Mouse (Mus musculus) mouse trophoblast stem cell (cell line): ENCODE measurements around the gene Rbp7.
"Not testable (repeated sequence)": the region's sequence is repeated elsewhere in the genome, so short reads cannot be mapped to it uniquely, and the experiment has no call there.

Experiments
- in situ Hi-C, 2 experiments: fragments of 300-500 bp; cut with MseI, MboI; formaldehyde crosslinking; loops; 2 replicates in 1 of 2; 3 replicates in 1 of 2; pipeline ENCODE4 v1.15.1; 2025

Rbp7 gene

DNA sequence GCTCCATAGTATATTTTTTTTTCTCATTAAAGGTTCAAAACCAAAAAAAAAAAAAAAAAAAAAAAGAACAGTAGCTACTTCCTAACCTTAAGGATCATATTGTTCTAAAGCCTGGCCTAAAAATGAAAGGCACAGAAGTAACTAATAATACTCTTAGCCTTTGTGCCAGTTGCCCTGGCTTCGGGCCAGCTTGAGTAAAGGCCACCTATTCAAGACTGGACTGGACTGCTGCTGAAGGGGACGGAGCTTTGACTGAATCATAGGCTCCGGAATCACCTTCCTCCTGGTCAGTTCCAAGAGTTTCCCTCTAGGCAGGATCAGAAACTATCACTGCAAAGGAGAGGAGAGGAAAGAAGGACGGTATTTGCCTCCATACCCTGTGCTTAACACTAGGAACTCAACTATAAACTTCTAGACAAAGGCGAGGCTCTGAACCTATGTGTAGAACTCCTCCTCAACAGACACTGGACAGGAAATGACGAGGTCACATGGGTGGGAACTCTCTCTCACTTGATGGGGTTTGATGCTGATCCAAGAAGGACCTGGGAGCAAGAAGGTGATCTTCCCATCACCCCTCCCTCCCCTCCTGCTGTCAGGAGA, 3.2 kb upstream of the Rbp7 start:
- in situ Hi-C loops = loop anchor here in 1 of 2 experiments (10.0 kb wide), 1 partner anchor 87 kb away; no protein-coding TSS in a partner anchor

DNA sequence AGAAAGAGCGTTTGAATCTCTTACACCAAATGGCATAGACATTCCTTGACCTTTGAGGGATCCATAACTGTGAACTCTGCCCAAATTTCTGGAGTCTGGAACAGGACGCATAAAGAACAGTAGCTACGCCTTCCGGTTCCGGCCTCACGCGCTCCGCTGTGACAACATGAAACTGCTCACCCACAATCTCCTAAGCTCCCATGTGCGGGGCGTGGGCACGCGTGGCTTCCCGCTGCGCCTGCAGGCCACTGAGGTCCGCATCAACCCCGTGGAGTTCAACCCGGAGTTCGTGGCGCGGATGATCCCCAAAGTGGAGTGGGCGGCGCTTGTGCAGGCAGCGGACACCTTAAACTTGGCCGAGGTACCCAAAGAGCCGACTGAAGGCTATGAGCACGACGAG, 2.4 kb upstream of the Rbp7 start:
- in situ Hi-C loops = loop anchor here in 1 of 2 experiments (10.0 kb wide), 1 partner anchor 88 kb away; no protein-coding TSS in a partner anchor

DNA sequence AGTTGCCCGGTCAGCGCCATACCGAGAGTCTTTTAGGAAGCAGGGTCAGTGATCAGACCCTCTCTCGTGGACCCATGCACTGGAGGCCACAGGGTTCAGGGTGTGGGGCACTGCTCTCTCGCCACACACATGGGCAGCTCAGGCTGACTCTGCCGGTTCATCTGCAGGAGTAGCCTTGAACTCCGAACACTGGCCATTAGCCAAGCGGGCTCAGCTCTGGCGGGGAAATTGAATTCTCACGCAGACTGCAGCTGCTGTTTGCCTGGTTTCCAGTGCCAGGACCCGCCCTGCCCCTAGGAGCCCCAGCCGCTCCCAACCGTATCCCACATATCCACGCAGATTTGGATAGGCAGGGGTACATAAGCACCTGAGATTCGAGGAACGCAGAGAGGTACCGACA, 515 bp downstream of the Rbp7 start:
- in situ Hi-C loops = loop anchor here in 1 of 2 experiments (5.0 to 10.0 kb wide), 2 partner anchors 33 to 91 kb away; partner anchors contain the start of genes Lzic and Nmnat1

DNA sequence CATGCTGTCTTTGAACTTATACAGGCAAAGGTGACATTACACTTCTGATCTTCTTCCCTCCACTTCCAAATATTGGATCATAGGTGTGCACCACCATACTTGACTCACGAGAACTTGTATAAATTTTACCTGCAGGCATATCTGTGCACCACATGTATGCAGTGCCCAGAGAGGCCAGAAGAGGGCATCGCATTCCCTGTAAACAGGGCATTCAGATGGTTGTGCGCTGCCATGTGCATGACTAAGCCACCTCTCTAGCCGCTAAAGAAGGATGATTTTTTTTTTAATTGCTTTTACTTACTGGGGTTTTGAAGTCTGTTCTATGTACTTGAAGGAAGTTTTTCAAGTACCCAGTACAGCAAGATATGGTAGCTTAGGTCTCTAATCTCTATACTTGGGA, 1.1 kb downstream of the Rbp7 start:
- in situ Hi-C loops = loop anchor here in 1 of 2 experiments (5.0 to 10.0 kb wide), 2 partner anchors 34 to 91 kb away; partner anchors contain the start of genes Lzic and Nmnat1

DNA sequence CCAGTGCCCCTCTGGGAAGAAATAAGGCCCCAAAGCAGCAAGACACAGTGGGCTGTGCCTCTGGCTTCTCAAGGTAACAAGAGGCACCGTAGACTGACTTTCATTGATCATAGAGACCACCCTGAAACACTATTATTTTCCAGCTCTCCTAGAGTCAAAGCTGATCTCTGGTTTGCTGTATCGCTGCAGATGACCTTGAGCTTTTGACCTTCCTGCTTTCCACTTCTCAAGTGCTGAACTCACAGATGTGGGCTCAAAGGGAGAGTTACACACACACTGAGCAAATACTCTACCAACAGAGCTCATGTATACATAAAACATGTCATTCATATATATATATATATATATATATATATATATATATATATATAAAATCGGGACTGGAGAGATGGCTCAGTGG, 4.1 kb downstream of the Rbp7 start:
- in situ Hi-C loops = loop anchor here in 1 of 2 experiments (5.0 to 10.0 kb wide), 2 partner anchors 37 to 94 kb away; partner anchors contain the start of genes Lzic and Nmnat1

DNA sequence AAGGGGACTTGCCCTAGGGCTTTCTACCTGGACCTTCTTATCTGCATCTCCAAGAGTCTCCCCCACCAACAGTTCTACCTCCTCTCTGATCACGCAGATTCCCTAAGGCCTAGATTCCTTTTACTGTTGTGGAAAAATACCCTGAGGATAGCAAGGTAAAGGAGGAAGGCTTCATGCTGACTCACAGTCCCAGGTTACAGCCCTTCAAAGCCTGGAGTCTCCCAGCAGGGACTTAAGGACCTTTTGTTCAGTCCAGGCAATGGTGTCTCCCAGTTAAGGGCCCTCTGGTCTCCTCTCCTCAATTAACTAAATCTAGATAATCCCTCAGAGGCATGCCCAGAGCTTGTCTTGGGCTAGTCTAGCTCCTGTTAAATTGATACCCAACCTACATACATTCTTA, 8.5 kb downstream of the Rbp7 start:
- in situ Hi-C loops = no loop called here

DNA sequence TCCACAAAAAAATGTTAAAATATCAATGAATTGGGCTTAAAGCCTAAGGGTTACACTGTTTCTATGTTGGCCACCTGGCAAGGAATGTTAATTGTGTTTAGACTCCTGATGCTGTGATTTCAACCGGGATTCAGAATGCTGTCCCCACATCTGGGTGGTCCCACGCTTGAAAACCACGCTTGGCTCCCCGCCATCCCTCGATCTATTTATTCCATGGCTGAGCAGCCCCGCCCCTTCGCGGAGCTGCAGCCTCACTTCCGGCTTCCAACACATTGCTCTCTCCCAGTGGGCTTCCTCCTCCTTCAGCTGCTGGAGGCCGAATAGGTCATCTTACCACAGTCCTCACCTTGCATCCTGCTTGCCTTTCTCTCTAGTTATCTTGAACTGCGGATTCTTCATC, 8.9 kb downstream of the Rbp7 start:
- in situ Hi-C loops = no loop called here

DNA sequence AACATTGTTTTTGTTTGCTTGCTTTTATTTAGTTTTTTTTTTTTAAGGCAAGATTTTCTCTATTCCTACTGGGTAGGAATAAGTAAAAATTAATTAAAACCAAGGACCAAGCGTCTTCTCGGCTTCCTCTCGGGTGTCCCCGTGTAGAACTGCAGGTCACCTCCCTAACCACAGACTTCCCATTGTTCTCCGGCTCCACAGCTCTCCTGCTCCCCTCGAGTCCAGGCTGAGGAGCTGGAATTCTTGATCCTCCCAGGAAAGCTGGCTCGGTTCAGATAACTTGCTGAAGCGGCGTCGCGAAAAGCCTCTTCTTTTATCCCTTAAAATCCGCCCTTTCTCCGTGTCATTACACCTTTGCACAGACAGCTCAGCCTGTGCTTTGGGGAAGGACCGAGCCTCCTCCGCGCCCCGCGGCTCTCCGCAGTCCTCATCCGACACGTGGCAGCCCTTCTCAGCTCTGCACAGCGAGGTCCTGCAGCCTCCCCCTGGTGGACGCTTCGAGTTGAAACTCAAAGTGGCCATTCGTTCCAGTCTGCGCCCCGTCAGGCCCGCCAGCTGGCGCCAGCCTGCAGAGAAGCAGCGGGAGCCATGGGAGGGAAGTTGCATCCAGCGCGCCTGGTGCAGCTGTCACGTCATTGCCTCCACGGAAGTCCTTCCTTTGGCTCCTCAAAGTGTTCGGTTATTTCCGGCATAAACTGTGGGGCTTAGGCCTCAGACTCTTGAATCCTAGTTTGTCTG, 9.6 kb downstream of the Rbp7 start:
- in situ Hi-C loops = no loop called here

DNA sequence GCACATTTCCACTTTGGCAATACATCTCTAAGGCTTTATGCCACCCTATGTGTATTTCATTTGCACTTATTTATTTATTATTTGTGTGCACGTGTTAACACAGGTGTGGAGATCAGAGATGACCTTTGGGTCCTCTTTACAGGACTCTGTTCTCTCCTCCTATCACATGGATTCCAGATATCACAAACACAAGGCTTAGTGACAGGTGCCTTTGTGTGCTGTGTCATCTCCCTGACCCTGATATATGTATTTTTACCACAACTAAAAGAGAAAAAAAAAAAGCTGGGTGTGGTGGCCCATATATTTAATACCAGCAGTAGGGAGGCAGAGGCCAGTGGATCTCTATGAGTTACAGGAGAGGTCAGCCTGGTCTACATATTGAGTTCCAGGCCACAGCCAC, 10.3 kb downstream of the Rbp7 start:
- in situ Hi-C loops = no loop called here

DNA sequence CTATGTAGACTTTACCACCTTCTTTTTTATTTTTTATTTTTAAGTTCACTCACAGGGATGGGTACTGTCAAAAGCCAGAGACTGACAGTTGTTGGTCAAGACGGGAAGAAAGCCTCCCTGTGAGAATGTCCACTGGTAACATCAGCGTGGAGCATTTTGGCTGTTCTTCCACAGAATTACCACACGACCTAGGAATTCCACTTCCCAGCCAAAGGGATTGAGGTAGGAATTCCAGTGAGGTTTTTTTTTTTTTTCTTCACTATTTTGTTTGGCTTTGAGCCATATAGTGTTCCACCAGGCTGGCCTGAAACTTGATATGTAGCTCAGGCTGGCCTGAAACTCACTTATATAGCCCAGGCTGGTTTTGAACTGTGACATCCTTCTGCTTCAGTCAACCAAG, 12.3 kb downstream of the Rbp7 start:
- in situ Hi-C loops = no loop called here

DNA sequence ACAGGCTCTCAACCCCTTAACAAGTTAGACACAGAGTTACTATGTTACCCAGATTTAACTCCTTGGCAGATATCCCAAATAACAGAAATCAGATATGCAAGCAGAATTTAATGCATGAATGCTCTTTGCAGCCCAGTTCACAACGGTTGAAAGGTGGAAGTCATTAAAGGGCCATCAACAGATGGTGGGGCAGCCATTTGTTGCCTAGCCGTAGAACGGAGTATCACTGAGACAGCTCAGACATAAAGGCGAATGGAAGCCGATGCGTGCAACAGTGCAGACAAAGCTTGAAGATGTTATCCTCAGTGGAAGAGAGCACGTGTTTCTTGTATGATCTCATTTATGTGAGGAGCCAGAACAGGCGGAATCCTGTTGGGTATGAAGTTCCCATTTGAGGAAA, 14.2 kb downstream of the Rbp7 start:
- in situ Hi-C loops = no loop called here

DNA sequence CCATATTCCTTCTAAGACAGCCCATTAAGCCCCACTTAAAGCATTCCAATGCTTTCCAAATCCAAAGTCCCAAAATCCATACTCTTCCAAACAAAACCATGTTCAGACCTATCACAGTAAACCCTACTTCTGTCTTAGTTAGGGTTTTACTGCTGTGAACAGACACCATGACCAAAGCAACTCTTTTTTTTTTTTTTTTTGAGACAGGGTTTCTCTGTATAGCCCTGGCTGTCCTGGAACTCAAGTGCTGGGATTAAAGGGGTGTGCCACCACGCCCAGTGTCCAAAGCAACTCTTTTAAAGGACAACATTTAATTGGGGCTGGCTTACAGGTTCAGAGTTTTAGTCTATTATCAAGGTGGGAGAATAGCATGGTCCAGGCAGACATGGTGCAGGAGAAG, 22.9 kb downstream of the Rbp7 start:
- in situ Hi-C loops = not testable (repeated sequence)

DNA sequence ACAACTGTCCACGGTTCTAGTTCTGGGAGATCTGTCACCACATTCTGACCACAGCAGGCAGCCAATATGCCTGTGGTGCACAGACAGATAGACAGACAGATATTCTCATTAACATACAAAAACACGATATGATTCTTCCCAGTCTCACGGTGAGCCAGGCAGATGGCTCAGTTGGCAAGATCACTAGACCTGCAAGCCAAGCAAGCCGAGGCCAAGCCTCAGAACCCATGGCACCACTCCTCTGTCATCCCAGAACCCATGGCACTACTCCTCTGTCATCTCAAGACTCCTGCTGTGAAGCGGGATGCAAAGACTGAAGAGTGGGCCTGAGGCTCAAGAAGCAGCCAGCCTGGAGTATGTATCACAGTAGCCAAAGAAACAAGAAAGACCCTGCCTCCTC, 25.2 kb downstream of the Rbp7 start:
- in situ Hi-C loops = no loop called here

DNA sequence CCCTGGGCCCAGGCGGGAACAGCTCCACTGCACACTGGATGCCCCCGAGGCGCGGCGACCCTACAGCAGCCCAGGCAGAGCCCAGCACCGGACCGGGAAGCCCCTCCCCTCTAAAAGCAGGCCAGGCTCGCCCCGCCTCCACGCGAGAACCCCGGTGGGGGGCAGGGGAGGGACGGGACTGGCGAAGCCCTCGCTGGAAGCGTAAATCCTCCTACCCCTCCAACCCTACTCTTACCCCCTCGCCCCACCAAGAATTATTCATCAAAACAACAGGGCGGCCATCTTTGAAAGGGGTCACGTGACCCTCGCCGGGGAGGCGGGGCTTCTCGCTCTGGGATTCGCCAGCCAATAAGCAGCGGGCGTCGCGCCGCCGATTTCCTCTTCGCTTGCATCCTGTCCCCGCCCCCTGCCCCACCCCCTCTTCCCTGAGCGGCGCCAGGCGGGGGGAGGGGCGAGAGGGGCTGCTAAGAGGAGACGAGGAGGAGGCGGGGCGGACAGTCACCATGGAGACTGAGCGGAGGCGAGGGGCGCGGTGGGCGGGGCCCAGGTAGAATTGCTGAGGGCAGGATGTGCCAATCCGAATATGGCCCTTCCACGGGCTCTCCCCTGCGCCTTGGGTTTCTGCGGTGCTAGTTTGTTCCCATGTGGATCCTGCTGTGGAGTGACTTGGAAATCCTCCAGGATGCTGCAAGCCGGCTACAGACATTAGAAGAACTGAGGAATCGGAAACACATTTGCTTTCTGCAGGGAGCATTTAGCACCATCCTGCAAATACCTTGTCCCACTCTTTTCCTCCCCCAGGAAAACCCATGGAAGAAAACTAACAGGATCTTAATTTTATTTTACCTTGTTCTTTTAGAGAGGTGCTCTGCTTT, 28.2 kb downstream of the Rbp7 start, which contains the start of gene Ube4b:
TSS of gene Ube4b (minus strand) at position 425 of the 875 bp plus-strand sequence.
- in situ Hi-C loops = no loop called here

DNA sequence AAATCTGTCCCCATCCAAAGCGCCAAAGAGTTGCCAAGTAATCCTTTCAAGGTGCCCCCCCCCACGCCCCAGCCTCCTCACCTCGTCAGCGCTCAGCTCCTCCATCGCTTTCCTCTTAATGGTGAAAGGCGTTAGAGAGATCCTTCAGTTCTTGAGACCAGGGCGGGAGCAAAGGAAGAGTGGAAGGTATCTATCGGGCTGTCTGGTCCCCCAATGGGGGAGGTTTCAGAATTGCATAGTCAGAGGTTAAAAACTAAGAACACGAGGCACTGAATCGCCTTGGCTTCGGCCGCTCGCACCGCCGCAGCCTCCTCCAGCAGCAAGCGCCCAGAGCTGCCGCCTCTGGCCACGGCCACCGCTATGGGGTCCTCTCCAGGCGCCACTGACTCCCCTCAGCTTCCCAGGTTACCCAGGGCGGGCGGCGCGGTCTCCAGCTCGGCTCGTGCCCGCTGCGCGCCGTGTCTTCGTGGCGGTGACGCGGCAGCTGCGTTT, 28.9 kb downstream of the Rbp7 start:
- in situ Hi-C loops = no loop called here

DNA sequence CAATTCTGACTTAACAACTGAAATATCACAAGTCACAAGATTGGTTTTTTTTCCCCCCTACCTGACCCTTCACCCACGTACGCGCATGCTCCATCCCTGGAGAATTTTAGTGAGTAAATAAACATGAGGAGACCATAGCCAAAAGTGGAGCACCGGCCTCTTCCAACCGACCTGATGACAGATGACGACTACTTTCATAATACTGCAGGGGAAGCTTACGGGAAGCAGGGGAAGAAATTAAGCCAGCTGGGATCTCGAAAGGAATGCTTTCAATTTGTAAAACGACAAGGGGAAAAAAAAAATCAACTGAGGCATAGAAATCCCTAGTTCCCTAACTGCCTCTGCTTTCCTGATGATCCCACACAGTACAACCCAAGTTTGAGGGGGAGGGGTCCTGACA, 30.0 kb downstream of the Rbp7 start:
- in situ Hi-C loops = no loop called here

DNA sequence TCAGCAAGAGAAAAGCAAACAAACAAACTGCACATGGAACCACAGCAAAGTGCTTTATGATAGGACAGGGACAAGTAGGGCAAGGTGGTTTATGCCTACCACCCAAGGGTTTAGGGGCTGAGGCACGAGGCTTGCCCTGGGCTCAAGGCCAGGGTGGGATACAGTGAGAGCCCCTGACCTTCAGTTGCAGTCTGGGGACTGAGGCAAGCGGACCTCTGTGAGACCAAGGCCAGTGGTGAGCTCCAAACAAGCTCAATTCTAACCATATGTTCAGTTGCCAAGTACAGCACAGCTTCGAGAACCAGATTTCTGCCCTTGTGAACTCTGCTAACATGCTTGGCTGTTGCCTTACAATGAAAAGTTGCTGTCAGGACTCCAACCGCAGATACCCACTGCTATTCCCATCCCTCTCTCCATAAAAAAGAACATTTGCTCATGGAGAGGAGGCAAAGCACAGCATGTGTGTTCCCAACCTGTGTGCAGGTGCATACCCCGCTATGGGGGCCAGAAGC, 36.9 kb downstream of the Rbp7 start:
- in situ Hi-C loops = no loop called here

DNA sequence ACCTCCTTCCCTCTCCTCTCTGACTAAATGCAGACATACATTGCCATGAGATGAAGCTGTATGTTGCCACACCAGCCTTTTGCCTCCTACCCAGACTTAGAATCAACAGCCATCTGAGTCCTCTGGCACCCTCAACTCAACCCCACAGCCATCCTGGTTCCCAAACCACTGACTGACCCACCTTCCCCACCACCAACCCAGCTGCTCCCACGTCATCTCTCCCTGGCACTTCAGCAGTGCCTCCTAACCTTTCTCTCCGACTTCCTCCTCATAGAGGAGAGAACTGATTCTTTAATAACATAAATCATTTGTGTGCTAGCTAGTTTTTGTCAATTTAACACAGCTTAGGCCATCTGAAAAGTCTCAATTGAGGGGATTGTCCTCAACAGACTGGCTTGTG, 37.8 kb downstream of the Rbp7 start:
- in situ Hi-C loops = no loop called here

DNA sequence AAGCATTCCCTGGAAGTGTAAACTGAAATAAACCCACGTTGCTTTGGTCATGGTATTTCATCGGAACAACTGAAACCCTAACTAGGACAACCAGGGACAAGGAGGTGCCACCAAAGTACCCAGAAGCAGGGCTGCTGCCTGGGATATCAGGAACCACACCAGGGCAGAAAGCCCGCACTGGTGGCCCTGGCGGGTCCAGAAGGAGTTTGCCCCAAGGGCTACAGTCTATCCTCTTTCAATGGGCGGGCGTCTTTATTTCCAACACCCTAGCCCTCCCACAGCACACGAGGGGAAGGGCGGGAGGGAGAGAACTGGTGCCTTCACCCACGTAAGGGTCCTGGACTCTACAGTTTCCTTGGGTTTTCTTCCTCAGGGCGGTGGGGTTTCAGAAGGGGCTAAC, 38.4 kb downstream of the Rbp7 start:
- in situ Hi-C loops = no loop called here

DNA sequence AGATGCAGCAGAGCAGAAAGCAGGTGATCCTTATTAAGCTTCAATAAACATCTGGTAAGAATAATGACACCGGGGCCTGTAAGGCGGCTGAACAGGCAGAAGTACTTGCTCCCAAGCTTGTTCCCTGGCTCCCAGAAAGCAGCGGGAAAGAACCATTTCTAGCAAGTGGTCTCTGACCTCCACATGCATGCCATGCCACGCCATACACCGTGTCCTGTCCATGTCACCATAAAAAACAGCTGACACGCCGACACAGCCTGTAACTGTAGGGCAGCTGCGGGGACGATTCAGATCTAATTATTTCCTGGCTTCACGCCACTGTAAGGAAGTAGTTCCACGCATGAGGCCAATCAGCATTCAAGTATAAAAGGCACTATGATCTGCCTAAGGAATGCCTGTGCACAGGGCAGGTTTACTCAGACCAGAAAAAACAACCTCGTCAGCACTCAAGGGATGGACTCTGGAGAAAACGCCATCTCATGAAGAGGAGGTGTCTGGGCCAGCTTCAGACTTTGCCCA, 39.1 kb downstream of the Rbp7 start:
- in situ Hi-C loops = no loop called here

DNA sequence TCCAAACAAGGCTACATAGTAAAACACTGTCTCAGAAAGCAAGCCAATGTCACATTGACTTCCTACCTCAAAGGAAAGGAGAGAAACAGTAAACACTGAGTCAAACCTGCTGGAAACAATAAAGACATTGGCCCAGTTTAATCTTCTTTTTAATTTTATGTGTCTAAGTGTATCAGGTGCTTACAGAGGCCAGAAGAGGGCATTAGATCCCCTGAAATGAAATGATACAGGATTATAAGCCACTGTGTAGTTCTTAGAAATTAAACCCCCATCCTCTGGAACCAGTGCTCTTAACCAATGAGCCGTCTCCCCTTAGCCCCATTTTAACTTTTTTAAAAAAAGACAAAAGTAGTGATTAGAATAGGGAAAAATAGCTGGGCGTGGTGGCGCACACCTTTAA, 40.5 kb downstream of the Rbp7 start:
- in situ Hi-C loops = no loop called here
